Comparison of ENCODE assay signal across 12 mouse cellular contexts in genomic region chr1:35941642-35942077, GRCm38 (mm10).
A peak's percentile ranks its signal among the peaks of the same experiment; 100 is the strongest.
DNase-seq lines count a peak whose midpoint lies in the region; ATAC-seq and TF ChIP-seq lines count a peak whose summit lies in the region.
"Had no signal": no experiment of that assay in that cellular context is flagged by ENCODE, and none has a peak within 500 bp of the region (broad histone marks: within the 10 kb centered on the region; RNA-seq: fewer than 3 reads in every experiment).

No protein-coding gene starts in this region.

- no peak overlapping the region for H3K4me3 ChIP-seq in heart, postnatal 0 days (ENCODE audit: low read depth, low read length)
- no peak overlapping the region for H3K4me3 ChIP-seq in embryonic facial prominence, embryonic 10.5 days
- H3K4me3 ChIP-seq in hindbrain, embryonic 14.5 days (replicated peaks; ENCODE audit: low read length): no peak overlapping the region
- H3K4me3 ChIP-seq in neural tube, embryonic 12.5 days: no peak overlapping the region
- no peak overlapping the region for H3K4me3 ChIP-seq in liver, embryonic 12.5 days
- H3K4me3 ChIP-seq: embryonic facial prominence, embryonic 13.5 days had no signal

- no peaks in the 10 kb centered on the region for H3K27me3 ChIP-seq in heart, postnatal 0 days (ENCODE audit: control insufficient read depth, insufficient read depth, low read length)
- no peaks in the 10 kb centered on the region for H3K27me3 ChIP-seq in embryonic facial prominence, embryonic 10.5 days (replicated peaks; ENCODE audit: low read depth, poor library complexity, severe bottlenecking)
- no peaks in the 10 kb centered on the region for H3K27me3 ChIP-seq in hindbrain, embryonic 14.5 days (ENCODE audit: control insufficient read depth, insufficient read depth, low read length)
- H3K27me3 ChIP-seq in neural tube, embryonic 12.5 days (replicated peaks): no peaks in the 10 kb centered on the region
- no peaks in the 10 kb centered on the region for H3K27me3 ChIP-seq in liver, embryonic 12.5 days (replicated peaks)
- H3K27me3 ChIP-seq: embryonic facial prominence, embryonic 13.5 days had no signal

- no peak for TF ChIP-seq CTCF in heart, postnatal 0 days (IDR thresholded peaks at IDR 0.05; ENCODE audit: low read depth)

- no peaks in the 10 kb centered on the region for H3K36me3 ChIP-seq in heart, postnatal 0 days (replicated peaks; ENCODE audit: control insufficient read depth, insufficient read depth, low read length)
- H3K36me3 ChIP-seq in embryonic facial prominence, embryonic 10.5 days (replicated peaks): no peaks in the 10 kb centered on the region
- no peaks in the 10 kb centered on the region for H3K36me3 ChIP-seq in hindbrain, embryonic 14.5 days (replicated peaks; ENCODE audit: control insufficient read depth, insufficient read depth)
- no peaks in the 10 kb centered on the region for H3K36me3 ChIP-seq in neural tube, embryonic 12.5 days
- H3K36me3 ChIP-seq in liver, embryonic 12.5 days: no peaks in the 10 kb centered on the region
- H3K36me3 ChIP-seq: embryonic facial prominence, embryonic 13.5 days had no signal

- H3K27ac ChIP-seq in heart, postnatal 0 days (ENCODE audit: low read depth): peak overlapping the region; percentile 49
- H3K27ac ChIP-seq in embryonic facial prominence, embryonic 10.5 days (replicated peaks): peak overlapping the region; percentile 35
- H3K27ac ChIP-seq in hindbrain, embryonic 14.5 days: peak overlapping the region; percentile 55; the same call in 1 of the 2 replicates
- H3K27ac ChIP-seq in neural tube, embryonic 12.5 days: 0 out of 2 replicates have a peak overlapping the region, but pooled peaks have one; percentile 12
- no peak overlapping the region; the same call in 1 of the 2 replicates for H3K27ac ChIP-seq in liver, embryonic 12.5 days
- H3K27ac ChIP-seq: embryonic facial prominence, embryonic 13.5 days had no signal

- peak overlapping the region; percentile 21; the same call in 1 of the 2 replicates for H3K9ac ChIP-seq in heart, postnatal 0 days (replicated peaks; ENCODE audit: low read depth, low read length)
- no peak overlapping the region for H3K9ac ChIP-seq in hindbrain, embryonic 14.5 days
- no peak overlapping the region for H3K9ac ChIP-seq in neural tube, embryonic 12.5 days
- H3K9ac ChIP-seq in liver, embryonic 12.5 days: no peak overlapping the region
- H3K9ac ChIP-seq: embryonic facial prominence, embryonic 13.5 days had no signal

- intact Hi-C loops in heart, postnatal 36 days (cut with DNase I): no loop called here

- 17% methylated on average over 8 of the region's 8 CpGs for WGBS in heart, postnatal 0 days
- WGBS in embryonic facial prominence, embryonic 10.5 days: 22% methylated on average over 8 of the region's 8 CpGs
- WGBS in hindbrain, embryonic 14.5 days: 11% methylated on average over 8 of the region's 8 CpGs
- WGBS in neural tube, embryonic 12.5 days: 15% methylated on average over 8 of the region's 8 CpGs
- WGBS in liver, embryonic 12.5 days (ENCODE audit: insufficient replicate concordance): 25% methylated on average over 8 of the region's 8 CpGs

- H3K4me2 ChIP-seq in heart, postnatal 0 days (ENCODE audit: low read depth, low read length): 0 out of 2 replicates have a peak overlapping the region, but pooled peaks have one; percentile 10
- H3K4me2 ChIP-seq in hindbrain, embryonic 14.5 days (replicated peaks): no peak overlapping the region
- no peak overlapping the region; the same call in 1 of the 2 replicates for H3K4me2 ChIP-seq in neural tube, embryonic 12.5 days (replicated peaks)
- H3K4me2 ChIP-seq in liver, embryonic 12.5 days: no peak overlapping the region
- H3K4me2 ChIP-seq: embryonic facial prominence, embryonic 13.5 days had no signal

- H3K4me1 ChIP-seq in heart, postnatal 0 days (ENCODE audit: control insufficient read depth, insufficient read depth): peaks cover 25% of the 10 kb centered on the region
- H3K4me1 ChIP-seq in embryonic facial prominence, embryonic 10.5 days: peaks cover 16% of the 10 kb centered on the region
- H3K4me1 ChIP-seq in hindbrain, embryonic 14.5 days (replicated peaks; ENCODE audit: control insufficient read depth, insufficient read depth, low read length): peaks cover 18% of the 10 kb centered on the region
- H3K4me1 ChIP-seq in neural tube, embryonic 12.5 days: peaks cover 31% of the 10 kb centered on the region
- H3K4me1 ChIP-seq in liver, embryonic 12.5 days: peaks cover 15% of the 10 kb centered on the region

- ATAC-seq in heart, postnatal 0 days (ENCODE audit: insufficient read depth, low read depth): peak; percentile 49
- peak; percentile 70 for ATAC-seq in hindbrain, embryonic 14.5 days (ENCODE audit: low FRiP score)
- peak; percentile 65 for ATAC-seq in neural tube, embryonic 12.5 days (ENCODE audit: low FRiP score, low read depth)
- ATAC-seq in liver, embryonic 12.5 days: no peak
- no peak for ATAC-seq in megakaryocyte progenitor cell, adult 5-6 weeks (replicated peaks; ENCODE audit: poor library complexity)

- no peak for TF ChIP-seq EP300 in heart, postnatal 0 days (IDR thresholded peaks at IDR 0.05; ENCODE audit: low read depth)

- no peaks in the 10 kb centered on the region for H3K9me3 ChIP-seq in heart, postnatal 0 days (replicated peaks; ENCODE audit: control insufficient read depth, low read length)
- H3K9me3 ChIP-seq in embryonic facial prominence, embryonic 10.5 days: no peaks in the 10 kb centered on the region
- H3K9me3 ChIP-seq in hindbrain, embryonic 14.5 days (ENCODE audit: control insufficient read depth, low read length): no peaks in the 10 kb centered on the region
- H3K9me3 ChIP-seq in neural tube, embryonic 12.5 days: no peaks in the 10 kb centered on the region
- H3K9me3 ChIP-seq in liver, embryonic 12.5 days (replicated peaks): no peaks in the 10 kb centered on the region
- H3K9me3 ChIP-seq: embryonic facial prominence, embryonic 13.5 days had no signal

- DNase-seq in heart, postnatal 0 days (ENCODE audit: low spot score): peak; percentile 42
- no peak for DNase-seq in heart, postnatal 36 days
- no peak for DNase-seq in embryonic facial prominence, embryonic 10.5 days (ENCODE audit: low spot score)
- DNase-seq in hindbrain, embryonic 14.5 days (ENCODE audit: low spot score): peak; percentile 42
- no peak for DNase-seq in layer of hippocampus, adult 9-11 months
- DNase-seq: cerebellum, adult 18-20 months; lung, postnatal 14 days; thymus, adult 18-20 months had no signal

Comparison
In these comparisons a context has a peak if more than half of its experiments do, and no peak if none do; other contexts are left out.
1. DNase-seq: peak in heart, postnatal 0 days (single experiment) and hindbrain, embryonic 14.5 days (single experiment); none in heart, postnatal 36 days (0 of 2), embryonic facial prominence, embryonic 10.5 days (single experiment) and layer of hippocampus, adult 9-11 months (single experiment).
2. ATAC-seq: peak in heart, postnatal 0 days (single experiment), hindbrain, embryonic 14.5 days (single experiment) and neural tube, embryonic 12.5 days (single experiment); none in liver, embryonic 12.5 days (single experiment) and megakaryocyte progenitor cell, adult 5-6 weeks (single experiment).